Mouse (Mus musculus) kidney, adult 9 months (tissue): Measurements from ENCODE around the gene Prss22.
"Not testable (repeated sequence)": the region's sequence is repeated elsewhere in the genome, so short reads cannot be mapped to it uniquely, and the experiment has no call there.

Experiments used
- DNase-seq: peaks from one replicate; pipeline ENCODE4 v3.0.0; 2022

The Prss22 gene

GRCm38 (mm10) chr17:23994667-23995066 lies 3.2 kb downstream of the Prss22 start:
- no peak for DNase-seq

DNA sequence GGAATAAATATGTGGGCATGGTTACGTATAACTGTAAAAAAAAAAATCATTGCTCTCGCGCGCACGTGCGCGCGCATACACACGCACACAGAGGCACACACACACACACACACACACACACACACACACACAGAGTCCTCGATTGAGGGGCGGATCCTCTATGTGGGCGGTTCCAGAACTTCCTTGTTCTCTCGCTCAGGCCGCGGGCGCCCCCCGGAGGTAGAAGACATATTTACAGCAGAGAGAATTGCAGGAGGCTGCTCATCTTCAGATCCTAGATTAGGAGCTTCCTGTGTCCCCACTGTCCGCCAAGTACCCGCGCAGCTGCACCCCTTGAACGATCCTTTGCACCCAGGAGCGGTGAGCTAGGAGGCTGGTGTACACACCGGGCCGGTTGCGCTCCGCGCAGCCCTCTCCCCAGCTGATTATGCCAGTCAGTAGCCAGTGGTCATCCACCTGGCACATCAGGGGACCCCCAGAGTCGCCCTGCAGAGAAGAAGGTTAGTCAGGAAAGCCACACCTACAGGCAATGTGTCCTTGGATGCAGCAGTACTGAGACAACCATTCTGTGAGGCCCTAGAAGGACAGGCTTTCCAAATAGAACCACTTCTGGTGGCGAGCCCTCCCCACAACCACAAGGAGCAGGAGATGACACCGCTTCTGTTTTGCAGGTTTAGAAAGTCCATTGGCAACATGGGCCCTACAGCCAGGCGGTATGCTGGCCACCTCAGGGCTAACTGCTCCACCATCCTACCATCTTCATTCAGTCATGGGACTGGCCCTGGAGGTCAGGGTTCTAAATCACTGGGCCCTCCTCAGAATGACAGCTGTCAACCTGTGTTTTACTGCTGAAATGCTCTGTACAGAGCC lies 4.1 kb downstream of the Prss22 start:
- peak; percentile 96 for DNase-seq

- DNase-seq = peak; percentile 86
Measured at GRCm38 (mm10) chr17:23992789-23993553, 4.9 kb downstream of the Prss22 start.

DNA sequence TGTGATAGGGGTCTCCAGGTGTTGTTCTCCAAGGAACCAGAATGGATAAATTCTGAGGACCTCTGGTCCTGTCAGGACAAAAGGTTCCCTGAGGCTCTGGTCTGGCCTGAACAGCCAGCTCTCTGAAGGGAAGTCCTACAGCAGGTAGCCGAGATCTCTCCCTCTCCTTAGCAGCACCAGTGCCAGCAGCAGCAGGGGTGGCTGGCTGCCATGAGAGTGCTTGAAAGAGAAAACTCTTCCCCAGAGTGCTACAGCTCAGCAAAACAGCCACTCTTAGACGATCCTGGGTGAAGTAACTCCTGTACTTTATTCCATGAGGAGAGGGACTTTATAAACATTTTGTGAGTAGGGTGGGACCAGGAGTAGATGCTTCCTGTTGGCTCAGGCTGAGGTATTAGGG lies 8.1 kb downstream of the Prss22 start:
- DNase-seq = no peak

- no peak for DNase-seq
Measured at GRCm38 (mm10) chr17:23984989-23985388, 12.9 kb downstream of the Prss22 start.

GRCm38 (mm10) chr17:23982912-23983311 lies 15.0 kb downstream of the Prss22 start:
- DNase-seq = peak; percentile 49

DNA sequence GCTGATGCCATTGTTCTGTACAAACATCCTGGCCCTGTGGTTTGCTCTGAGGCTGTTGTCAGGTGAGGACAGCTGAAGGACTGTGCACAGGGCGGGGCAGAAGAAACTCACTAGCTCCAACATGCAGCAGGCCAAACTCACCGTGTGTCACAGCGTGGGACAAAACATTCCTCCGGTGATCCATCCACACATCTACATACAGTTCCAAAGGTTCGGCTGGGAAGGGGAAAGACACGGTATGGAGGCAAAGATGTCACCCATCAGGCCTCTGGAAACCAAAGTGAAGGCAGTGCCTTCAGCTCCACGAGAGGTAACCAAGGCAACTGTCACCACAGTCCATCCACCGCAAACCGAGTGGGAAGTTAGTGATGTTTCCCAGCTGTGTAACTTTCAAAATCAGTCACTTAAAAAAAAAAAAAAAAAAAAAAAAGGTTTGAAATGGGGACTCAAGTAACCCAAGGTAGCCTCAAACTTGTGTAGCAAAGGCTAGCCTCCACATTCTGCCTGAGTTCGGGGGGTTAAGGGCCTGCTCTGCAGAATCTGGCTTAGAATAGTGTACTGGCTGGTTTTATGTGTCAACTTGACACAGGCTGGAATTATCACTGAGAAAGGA lies 17.5 kb downstream of the Prss22 start, which contains the start of gene Prss30:
TSS of gene Prss30 (minus strand) at position 270 of the 613 bp plus-strand sequence.
- no peak for DNase-seq

DNA sequence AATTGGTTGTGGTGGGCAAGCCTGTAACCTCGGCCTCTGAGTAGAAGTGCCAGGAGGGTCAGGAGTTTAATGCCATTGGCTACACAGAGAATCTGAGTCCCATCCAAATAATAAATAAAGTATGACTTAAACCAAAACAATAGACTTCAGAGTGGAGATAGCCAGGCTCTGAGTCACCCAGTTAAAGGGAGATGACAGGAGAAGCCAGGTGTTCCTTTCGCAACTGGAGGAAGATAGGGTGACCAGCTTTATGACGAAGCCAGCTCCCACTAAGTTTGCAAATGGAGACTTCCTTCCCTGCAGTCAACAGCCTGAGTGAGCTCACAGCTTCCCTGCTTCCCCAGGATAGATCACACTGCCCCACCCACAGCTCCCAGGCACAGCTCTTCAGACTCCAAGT lies 18.4 kb downstream of the Prss22 start:
- no peak for DNase-seq

DNA sequence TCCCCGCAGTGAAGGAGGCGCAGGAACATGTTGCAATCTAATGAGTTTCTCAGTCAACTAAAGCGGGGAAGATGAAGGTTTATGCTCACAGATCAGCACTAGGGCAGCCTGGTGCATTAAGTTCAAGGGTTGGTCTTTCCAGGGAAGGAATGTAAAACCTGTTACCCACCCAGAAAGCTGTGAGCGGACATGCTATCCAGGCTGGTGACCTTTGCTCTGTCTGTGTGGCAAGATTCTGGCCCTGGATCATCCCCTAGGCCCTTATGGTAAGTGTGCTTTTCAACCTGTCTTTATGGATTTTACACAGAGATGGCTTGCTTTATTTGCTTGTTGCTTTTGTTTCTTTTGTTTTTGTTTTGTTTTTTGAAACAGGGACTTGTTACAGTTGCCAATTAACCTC lies 21.2 kb downstream of the Prss22 start:
- DNase-seq = peak; percentile 52

DNA sequence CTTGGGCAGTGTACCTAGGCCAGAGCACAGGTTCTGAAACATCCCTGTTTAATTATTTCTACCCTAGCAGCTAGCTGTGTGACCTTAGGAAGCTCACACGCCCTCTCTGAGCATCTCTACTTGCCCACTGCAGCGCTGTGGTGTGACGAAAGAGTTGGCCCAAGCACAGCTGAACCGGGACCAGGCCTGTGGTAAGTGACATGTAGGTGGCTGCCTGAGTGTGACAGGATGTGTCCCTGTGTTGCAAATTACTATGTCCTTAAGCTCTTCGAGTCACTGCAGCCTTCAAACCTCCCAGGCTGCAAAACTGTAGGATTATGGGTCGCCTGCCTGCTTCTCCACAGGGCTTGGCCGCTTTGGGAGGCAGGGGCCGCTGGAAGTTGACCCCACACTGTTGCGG lies 26.6 kb downstream of the Prss22 start:
- no peak for DNase-seq

- peak; percentile 89 for DNase-seq
Measured at GRCm38 (mm10) chr17:23969231-23969630, 28.7 kb downstream of the Prss22 start.

- DNase-seq = peak; percentile 61
Measured at GRCm38 (mm10) chr17:23968780-23969179, 29.1 kb downstream of the Prss22 start.

GRCm38 (mm10) chr17:23966658-23967401 lies 31.1 kb downstream of the Prss22 start:
- DNase-seq = peak; percentile 73

- no peak for DNase-seq
Measured at GRCm38 (mm10) chr17:23965805-23966425, 32.0 kb downstream of the Prss22 start.

GRCm38 (mm10) chr17:23961573-23962122 lies 36.3 kb downstream of the Prss22 start:
- DNase-seq = no peak

GRCm38 (mm10) chr17:23960084-23960738 lies 37.7 kb downstream of the Prss22 start:
- DNase-seq = peak; percentile 88

- no peak for DNase-seq
Measured at GRCm38 (mm10) chr17:23955174-23955573, 42.7 kb downstream of the Prss22 start, which contains the start of gene Sbpl. Sbpl (minus strand) TSS chr17:23955274.

DNA sequence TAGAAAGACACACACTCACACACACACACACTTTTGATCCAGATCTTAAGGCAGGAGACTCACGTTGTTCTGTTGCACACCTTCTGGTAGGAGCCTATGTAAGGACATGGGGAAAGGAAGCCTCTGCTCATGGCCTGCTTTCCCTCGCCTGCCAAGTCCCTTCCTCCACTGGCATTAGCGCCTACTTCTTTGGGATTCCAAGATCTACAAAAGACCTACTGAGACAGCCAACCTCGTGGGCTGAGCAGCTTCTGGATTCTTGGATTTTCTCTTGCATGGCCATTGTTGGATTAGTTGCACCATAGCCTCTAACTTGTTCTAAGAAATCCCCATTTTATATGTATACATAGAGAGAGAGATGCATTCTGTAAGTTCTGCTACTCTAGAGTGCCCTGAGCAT lies 47.1 kb downstream of the Prss22 start:
- DNase-seq = not testable (repeated sequence)

DNA sequence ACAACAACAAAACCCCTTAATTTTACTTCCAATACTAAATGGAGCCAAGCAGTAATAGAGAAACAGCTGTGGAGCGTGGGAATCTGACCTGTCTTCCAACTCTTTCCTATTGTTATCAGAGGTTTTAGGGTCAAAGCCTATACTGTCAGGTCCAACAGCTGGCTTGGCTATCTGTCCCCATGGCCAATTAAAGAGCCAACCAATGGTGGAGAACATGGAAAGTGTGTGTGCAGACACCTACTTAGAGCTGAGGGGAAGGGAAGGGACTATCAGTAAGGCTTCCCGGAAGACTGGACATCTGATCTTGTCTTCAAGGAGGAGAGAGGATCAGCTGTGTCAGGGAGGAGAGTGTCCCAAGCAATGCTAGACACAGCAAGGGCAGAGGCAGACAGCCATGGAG lies 48.8 kb downstream of the Prss22 start:
- no peak for DNase-seq

DNA sequence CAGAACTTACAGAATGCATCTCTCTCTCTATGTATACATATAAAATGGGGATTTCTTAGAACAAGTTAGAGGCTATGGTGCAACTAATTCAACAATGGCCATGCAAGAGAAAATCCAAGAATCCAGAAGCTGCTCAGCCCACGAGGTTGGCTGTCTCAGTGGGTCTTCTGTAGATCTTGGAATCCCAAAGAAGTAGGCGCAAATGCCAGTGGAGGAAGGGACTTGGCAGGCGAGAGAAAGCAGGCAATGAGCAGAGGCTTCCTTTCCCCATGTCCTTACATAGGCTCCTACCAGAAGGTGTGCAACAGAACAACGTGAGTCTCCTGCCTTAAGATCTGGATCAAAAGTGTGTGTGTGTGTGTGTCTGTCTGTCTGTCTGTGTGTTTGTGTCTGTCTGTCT lies 50.4 kb downstream of the Prss22 start:
- DNase-seq = not testable (repeated sequence)
